Mouse (Mus musculus) ovary, adult 2 months (tissue): Measurements from ENCODE around the gene Ap1m2. TPM values are rescaled to one million over a fixed set of nuclear protein-coding genes. Genes with fewer than 3 reads are reported as not detected.

Experiments used
- polyA plus RNA-seq: library from polyadenylated mRNA; depleted of rRNA; stranded (reverse); fragments of >200 nt; gene quantifications from 2 replicates; pipeline ENCODE4 v1.2.3, GENCODE M21; 2012; rRNA removed

Gene Ap1m2
- 17.1 and 18.8 TPM in 2 replicates for polyA plus RNA-seq

GRCm38 (mm10) chr9:21312134-21312533, at the start of gene Ap1m2:
Gene Ap1m2 (minus strand): TSS chr9:21312337.

GRCm38 (mm10) chr9:21320619-21321512, 8.7 kb upstream of the Ap1m2 start, which contains the start of gene Slc44a2:
Gene Slc44a2 (plus strand): TSS chr9:21320698.

GRCm38 (mm10) chr9:21291022-21291787, 20.9 kb downstream of the Ap1m2 start, which contains the start of gene Cdkn2d:
Gene Cdkn2d (minus strand): TSS chr9:21291407.

GRCm38 (mm10) chr9:21287571-21288402, 24.4 kb downstream of the Ap1m2 start, which contains the start of gene Kri1:
Gene Kri1 (minus strand): TSS chr9:21287969.

GRCm38 (mm10) chr9:21265000-21265561, 47.1 kb downstream of the Ap1m2 start, which contains the start of gene Atg4d:
Gene Atg4d (plus strand): TSS chr9:21265293.

GRCm38 (mm10) chr9:21248326-21248725, 63.8 kb downstream of the Ap1m2 start, which contains the start of gene S1pr5:
Gene S1pr5 (minus strand): TSS chr9:21248443.

Other genes starting within 250 kb of the Ap1m2 start
- 0.63 and 1.4 TPM in 2 replicates for gene Zglp1, start 245.2 kb downstream of the Ap1m2 start, polyA plus RNA-seq
- gene Gm49373, start 239.2 kb downstream of the Ap1m2 start, polyA plus RNA-seq, result 0.29 and 0.60 TPM in 2 replicates
- gene Fdx1l, start 238.7 kb downstream of the Ap1m2 start, polyA plus RNA-seq, result 118 and 142 TPM in 2 replicates
- 35.3 and 58.9 TPM in 2 replicates for gene Gm38431, start 220.3 kb downstream of the Ap1m2 start, polyA plus RNA-seq
- gene Raver1, start 220.3 kb downstream of the Ap1m2 start, polyA plus RNA-seq, result 68.0 and 94.1 TPM in 2 replicates
- gene Tyk2, start 181.1 kb downstream of the Ap1m2 start, polyA plus RNA-seq, result 31.5 and 34.2 TPM in 2 replicates
- 51.8 and 56.6 TPM in 2 replicates for gene Cdc37, start 162.4 kb downstream of the Ap1m2 start, polyA plus RNA-seq
- gene Pde4a, start 146.6 kb downstream of the Ap1m2 start, polyA plus RNA-seq, result 9.7 and 9.9 TPM in 2 replicates
- 164 and 181 TPM in 2 replicates for gene Keap1, start 73.0 kb downstream of the Ap1m2 start, polyA plus RNA-seq
- gene S1pr5, start 63.9 kb downstream of the Ap1m2 start, polyA plus RNA-seq, result 0.33 and 0.72 TPM in 2 replicates
- 41.5 and 48.3 TPM in 2 replicates for gene Atg4d, start 47.0 kb downstream of the Ap1m2 start, polyA plus RNA-seq
- gene Kri1, start 24.4 kb downstream of the Ap1m2 start, polyA plus RNA-seq, result 21.9 and 22.0 TPM in 2 replicates
- 31.1 and 31.9 TPM in 2 replicates for gene Cdkn2d, start 20.9 kb downstream of the Ap1m2 start, polyA plus RNA-seq
- gene Slc44a2, start 8.4 kb upstream of the Ap1m2 start, polyA plus RNA-seq, result 71.0 and 88.8 TPM in 2 replicates
- gene Ilf3, start 55.5 kb upstream of the Ap1m2 start, polyA plus RNA-seq, result 97.9 and 135 TPM in 2 replicates
- gene Qtrt1, start 99.5 kb upstream of the Ap1m2 start, polyA plus RNA-seq, result 70.2 and 79.6 TPM in 2 replicates
- 123 and 138 TPM in 2 replicates for gene Dnm2, start 112.6 kb upstream of the Ap1m2 start, polyA plus RNA-seq
- 86.0 and 101 TPM in 2 replicates for gene Tmed1, start 197.9 kb upstream of the Ap1m2 start, polyA plus RNA-seq
- 3.6 and 4.4 TPM in 2 replicates for gene AB124611, start 213.8 kb upstream of the Ap1m2 start, polyA plus RNA-seq
- gene Carm1, start 234.6 kb upstream of the Ap1m2 start, polyA plus RNA-seq, result 155 and 191 TPM in 2 replicates